Mouse (Mus musculus): ENCODE data around the gene Usp33. TPM values are rescaled to one million over a fixed set of nuclear protein-coding genes. Genes with fewer than 3 reads are reported as not detected.

Usp33 gene
- total RNA-seq, 2 experiments from 2014 or later: 91.9 to 92.1 TPM

- DNase-seq (ENCODE audit: low spot score in 2 of 2): peak; percentile 39 to 50
These were observed 6.3 kb upstream of the Usp33 start, which contains the start of gene Miga1 for GRCm38 (mm10) chr3:152339862-152340557. Gene Miga1, minus strand, starts transcription at chr3:152340407.

DNA sequence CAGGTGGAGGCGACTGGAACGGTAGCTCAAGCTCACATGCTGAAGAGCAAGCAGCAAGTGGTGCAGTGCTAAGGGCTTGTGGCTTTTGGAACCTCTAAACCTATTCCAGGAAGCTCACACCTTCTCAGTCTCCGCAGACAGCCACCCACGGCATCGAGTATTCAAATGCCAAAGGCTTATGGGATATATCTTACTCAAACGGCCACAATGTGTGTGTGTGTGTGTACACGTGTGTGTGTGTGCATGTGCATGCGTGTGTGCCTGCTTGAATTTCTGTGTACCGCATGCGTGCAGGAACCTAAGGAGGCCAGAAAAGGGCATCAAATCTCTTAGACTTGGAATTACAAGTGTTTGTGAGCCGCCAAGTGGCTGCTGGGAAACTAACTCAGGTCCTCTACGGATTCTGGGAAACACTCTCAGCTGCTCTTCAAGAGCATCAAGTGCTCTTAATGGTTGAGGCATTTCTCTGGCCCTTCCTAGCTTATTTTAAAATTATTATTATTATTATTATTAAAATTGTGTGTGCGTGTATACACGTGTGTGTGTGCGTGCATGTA, 3.2 kb upstream of the Usp33 start:
- no peak for DNase-seq (ENCODE audit: low spot score in 2 of 2)

GRCm38 (mm10) chr3:152346633-152347141, 409 bp downstream of the Usp33 start:
- DNase-seq (ENCODE audit: low spot score in 2 of 2): no peak

GRCm38 (mm10) chr3:152347227-152347626, 949 bp downstream of the Usp33 start:
- no peak for DNase-seq (ENCODE audit: low spot score in 2 of 2)

DNA sequence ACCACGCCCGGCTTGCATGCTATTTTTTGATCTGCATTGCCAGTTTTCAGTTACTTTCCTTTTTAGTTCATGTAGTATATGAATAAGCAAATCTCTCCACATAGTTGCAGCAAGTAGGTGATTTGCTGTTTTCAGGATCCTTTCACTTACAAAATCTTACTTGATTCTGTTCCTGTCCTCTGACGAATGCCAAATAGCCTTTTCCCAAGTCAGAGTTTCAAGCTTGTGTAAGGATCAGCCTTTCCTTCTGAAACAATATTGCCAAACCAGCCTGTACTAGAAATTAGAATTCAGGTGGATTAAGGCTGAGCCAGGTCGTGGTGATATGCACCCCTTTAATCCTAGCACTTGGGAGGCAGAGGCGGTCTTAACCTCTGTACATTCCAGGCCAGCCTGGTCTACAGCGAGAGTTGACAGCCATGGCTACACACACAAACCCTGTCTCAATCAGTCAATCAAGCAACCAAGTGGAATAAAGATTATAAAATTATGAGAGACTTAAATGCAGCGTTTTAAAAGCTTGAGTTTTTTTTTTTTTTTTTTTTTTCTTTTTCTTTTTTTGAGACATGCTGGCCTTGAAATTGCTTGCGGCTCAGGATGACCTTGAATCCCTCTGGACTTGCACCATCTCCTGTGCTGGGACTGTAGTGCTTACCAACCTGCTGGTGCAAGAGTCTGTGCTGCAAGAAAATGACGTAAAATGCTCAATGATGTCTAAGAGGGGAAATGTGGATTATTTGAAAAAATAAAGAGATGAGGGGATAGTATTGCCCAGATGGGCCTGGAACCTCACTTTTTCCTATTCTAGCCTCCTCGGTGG, 1.9 kb downstream of the Usp33 start:
- no peak for DNase-seq (ENCODE audit: low spot score in 2 of 2)

DNA sequence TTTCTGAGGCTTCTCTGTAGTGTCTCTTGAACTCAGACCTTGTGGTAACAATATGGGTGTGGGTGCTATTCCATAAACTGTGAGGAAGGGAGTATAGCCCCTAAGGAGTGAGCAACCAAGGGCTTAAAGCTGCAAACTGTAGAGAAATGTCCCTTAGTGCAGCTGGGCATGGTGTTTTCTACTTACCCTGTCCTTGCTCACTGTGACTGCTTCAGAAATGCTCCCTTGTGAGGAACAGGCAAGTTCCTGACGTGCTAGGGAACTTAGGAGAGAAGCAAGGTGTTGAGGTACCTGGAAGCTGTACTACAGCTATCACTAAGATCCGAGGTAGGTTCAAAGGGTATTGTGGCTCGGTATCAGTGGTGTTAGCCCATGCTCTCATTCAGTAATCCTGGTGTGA, 4.2 kb downstream of the Usp33 start:
- no peak for DNase-seq (ENCODE audit: low spot score in 2 of 2)

GRCm38 (mm10) chr3:152350966-152351365, 4.7 kb downstream of the Usp33 start:
- no peak for DNase-seq (ENCODE audit: low spot score in 2 of 2)

GRCm38 (mm10) chr3:152352289-152352688, 6.0 kb downstream of the Usp33 start:
- no peak for DNase-seq (ENCODE audit: low spot score in 2 of 2)

- DNase-seq (ENCODE audit: low spot score in 2 of 2): no peak
These were observed 7.3 kb downstream of the Usp33 start for GRCm38 (mm10) chr3:152353434-152354177.

GRCm38 (mm10) chr3:152355361-152355760, 9.1 kb downstream of the Usp33 start:
- no peak for DNase-seq (ENCODE audit: low spot score in 2 of 2)

DNA sequence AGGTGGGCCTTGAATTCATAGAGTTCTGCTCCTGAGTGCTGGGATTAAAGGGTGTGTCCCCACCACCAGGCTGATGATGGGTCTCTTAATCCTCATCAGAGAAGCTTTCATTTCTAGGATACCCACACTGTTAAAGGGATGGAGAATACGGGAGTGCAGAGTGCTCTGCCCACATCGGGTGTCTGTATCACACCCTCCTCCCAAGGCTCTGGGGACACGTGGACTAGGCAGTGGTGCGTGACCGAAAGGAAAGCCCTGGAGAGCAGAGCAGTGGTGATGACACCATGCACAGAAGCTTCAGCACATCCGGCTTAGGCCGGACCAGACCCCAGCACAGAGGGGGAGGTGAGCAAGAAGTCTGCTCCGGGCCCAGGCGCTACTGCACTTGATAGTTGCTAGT, 10.5 kb downstream of the Usp33 start:
- no peak for DNase-seq (ENCODE audit: low spot score in 2 of 2)

- DNase-seq (ENCODE audit: low spot score in 2 of 2): no peak
These were observed 12.9 kb downstream of the Usp33 start for GRCm38 (mm10) chr3:152359151-152359550.

- DNase-seq (ENCODE audit: low spot score in 2 of 2): no peak
These were observed 17.9 kb downstream of the Usp33 start for GRCm38 (mm10) chr3:152364181-152364580.

DNA sequence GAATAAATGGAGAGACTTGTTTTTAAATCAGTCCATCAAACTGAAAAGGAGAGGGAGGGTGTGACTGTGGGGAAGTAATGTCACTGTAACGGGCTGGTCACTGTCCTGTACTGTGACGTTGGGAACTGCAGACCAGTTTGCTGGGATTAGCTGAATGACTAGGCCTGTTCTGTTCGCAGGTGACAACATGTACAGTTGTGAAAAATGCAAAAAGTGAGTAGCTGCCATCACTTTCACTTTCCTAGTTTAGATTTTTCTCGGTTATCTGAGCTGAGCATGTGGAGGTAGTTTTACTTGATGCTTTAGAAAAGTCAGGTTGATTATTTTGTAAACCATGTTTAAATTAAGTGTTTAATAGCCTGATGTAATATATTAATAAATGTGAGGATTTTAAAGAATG, 29.8 kb downstream of the Usp33 start:
- DNase-seq (ENCODE audit: low spot score in 2 of 2): no peak

DNA sequence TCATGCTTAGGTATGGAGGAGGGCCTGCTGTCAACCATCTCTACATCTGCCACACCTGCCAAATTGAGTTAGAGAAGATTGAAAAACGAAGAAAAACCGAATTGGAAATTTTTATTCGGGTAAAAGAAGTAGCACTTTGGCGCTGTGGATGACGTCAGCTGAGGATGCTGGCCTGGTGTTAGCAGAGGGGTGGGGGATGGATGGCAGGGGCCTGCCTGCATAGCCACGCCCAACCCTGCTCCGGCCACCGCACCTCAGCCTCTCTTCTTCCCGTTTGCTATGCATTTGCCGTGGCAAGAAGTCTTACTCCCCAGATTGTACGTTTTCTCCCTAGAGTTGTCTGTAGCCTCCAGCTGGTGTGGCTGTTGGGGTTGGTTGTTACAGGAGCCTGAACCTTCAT, 37.8 kb downstream of the Usp33 start:
- no peak for DNase-seq (ENCODE audit: low spot score in 2 of 2)

- DNase-seq (ENCODE audit: low spot score in 2 of 2): peak; percentile 83 to 85
These were observed 49.3 kb downstream of the Usp33 start, which contains the start of gene Zzz3 for GRCm38 (mm10) chr3:152395350-152396277. Gene Zzz3, plus strand, starts transcription at chr3:152395473.

DNA sequence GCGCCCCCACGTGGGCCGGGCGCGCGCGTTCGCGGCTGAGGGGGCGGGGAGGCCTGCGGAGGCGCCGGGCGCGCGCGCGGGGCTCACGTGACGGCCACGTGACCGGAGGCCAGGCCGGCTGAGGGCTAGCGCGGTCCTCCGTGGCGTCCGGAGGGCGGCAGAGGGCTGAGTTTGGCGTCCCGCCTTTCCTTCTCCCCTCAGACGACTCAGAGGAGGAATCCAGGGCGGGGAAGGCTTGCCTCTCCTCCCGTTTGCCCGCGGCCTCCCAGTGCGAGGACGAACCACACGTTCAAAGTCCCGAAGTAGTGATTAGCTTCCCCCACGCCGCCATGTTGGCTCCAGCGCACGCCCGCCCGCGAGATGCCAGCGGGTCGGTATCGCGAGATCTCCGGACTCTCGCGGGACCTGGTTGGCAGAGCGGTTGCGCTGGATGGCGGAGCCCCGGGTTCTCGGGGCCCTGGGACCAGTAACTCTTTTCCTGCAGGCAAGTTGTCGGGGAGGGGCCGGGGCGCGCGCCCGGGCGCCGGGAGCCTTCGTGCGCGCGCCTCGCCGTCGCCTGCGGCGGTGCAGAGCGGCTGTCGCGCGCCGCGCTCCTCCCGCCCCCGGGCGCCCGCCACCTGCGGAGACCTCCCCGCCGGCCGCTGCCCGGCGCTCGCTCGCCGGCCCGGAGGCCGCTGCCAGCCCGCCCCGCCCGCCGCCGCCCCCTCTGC, 50.2 kb downstream of the Usp33 start:
- peak; percentile 93 to 95 for DNase-seq (ENCODE audit: low spot score in 2 of 2)

GRCm38 (mm10) chr3:152396988-152397314, 50.7 kb downstream of the Usp33 start:
- DNase-seq (ENCODE audit: low spot score in 2 of 2): no peak

GRCm38 (mm10) chr3:152397335-152397940, 51.2 kb downstream of the Usp33 start:
- no peak for DNase-seq (ENCODE audit: low spot score in 2 of 2)
